20 mouse cellular contexts compared by ENCODE assay signal in genomic region chr11:100541577-100541976, GRCm38 (mm10). TPM values are rescaled to one million over a fixed set of nuclear protein-coding genes. Genes with fewer than 3 reads are reported as not detected.
A peak's percentile ranks its signal among the peaks of the same experiment; 100 is the strongest.
DNase-seq lines count a peak whose midpoint lies in the region; ATAC-seq lines count a peak whose summit lies in the region.
"Had no signal": no experiment of that assay in that cellular context is flagged by ENCODE, and none has a peak within 500 bp of the region (broad histone marks: within the 10 kb centered on the region; RNA-seq: fewer than 3 reads in every experiment).

No protein-coding gene starts in this region.

- peak overlapping the region; percentile 64 for H3K4me3 ChIP-seq in megakaryocyte, embryonic 14.5 days (replicated peaks)
- H3K4me3 ChIP-seq: embryonic facial prominence, embryonic 10.5 days; embryonic facial prominence, embryonic 12.5 days; forebrain, embryonic 13.5 days; forebrain, embryonic 15.5 days had no signal

- no peaks in the 10 kb centered on the region for H3K36me3 ChIP-seq in megakaryocyte, embryonic 14.5 days (replicated peaks; ENCODE audit: low read length)
- H3K36me3 ChIP-seq: embryonic facial prominence, embryonic 10.5 days; embryonic facial prominence, embryonic 12.5 days; forebrain, embryonic 15.5 days had no signal

- H3K27me3 ChIP-seq in megakaryocyte, embryonic 14.5 days (replicated peaks) = peaks cover 5% of the 10 kb centered on the region
- H3K27me3 ChIP-seq: embryonic facial prominence, embryonic 12.5 days; forebrain, embryonic 15.5 days; Patski had no signal

- DNase-seq in adrenal gland, postnatal 14 days = peak; percentile 32
- no peak for DNase-seq in adrenal gland, adult 8-10 months
- peak; percentile 22 for DNase-seq in retina, postnatal 1 day
- no peak for DNase-seq in retina, embryonic 14.5 days (ENCODE audit: low spot score)
- no peak for DNase-seq in kidney, postnatal 36 days
- DNase-seq: adrenal gland, postnatal 10 days; cerebellum, adult 11-12 months; cerebellum, adult 2 months; cerebellum, adult 9-10 months; cerebellum, postnatal 10 days; cerebellum, postnatal 25 days; forebrain, postnatal 0 days had no signal

- ATAC-seq in megakaryocyte, adult 5-6 weeks (ENCODE audit: poor library complexity, severe bottlenecking) = no peak
- ATAC-seq: activated CD4-positive, CD25-positive, alpha-beta regulatory T cell, adult 4 months; forebrain, embryonic 13.5 days; forebrain, embryonic 15.5 days; forebrain, postnatal 0 days; Patski had no signal

- peaks cover 16% of the 10 kb centered on the region for H3K9me3 ChIP-seq in megakaryocyte, embryonic 14.5 days
- H3K9me3 ChIP-seq: embryonic facial prominence, embryonic 10.5 days; embryonic facial prominence, embryonic 12.5 days; forebrain, embryonic 13.5 days; forebrain, embryonic 15.5 days had no signal

- H3K4me1 ChIP-seq in megakaryocyte, embryonic 14.5 days = peaks cover 53% of the 10 kb centered on the region

RNA-seq across cellular contexts. Expression of gene Ttc25, which starts 3.8 kb away (rescaled TPM):
- total RNA-seq in adrenal gland, postnatal 14 days (2021) = 1.3 TPM in 2 replicates
- total RNA-seq in adrenal gland, adult 8-10 months (2022) = 1 to 10 TPM; 4.4 to 6.4 (median 5.4) TPM
- polyA plus RNA-seq in megakaryocyte, embryonic 14.5 days (2012; ENCODE audit: insufficient read depth, low replicate concordance) = 0.29 TPM in 1 of 2 replicates, not detected in the other
- total RNA-seq in megakaryocyte, adult 5-6 weeks (2015) = 0.16 and 0.96 TPM in 2 replicates
- total RNA-seq in megakaryocyte, adult 5-6 weeks (2017) = not detected in 2 replicates

RNA-seq across cellular contexts. Expression of gene Acly, which starts 13.8 kb away (rescaled TPM):
- 805 and 809 TPM in 2 replicates for total RNA-seq in adrenal gland, postnatal 14 days (2021)
- 1,000 to 10,000 TPM; 1,202 to 1,723 (median 1,362) TPM for total RNA-seq in adrenal gland, adult 8-10 months (2022)
- 7.2 and 21.1 TPM in 2 replicates for polyA plus RNA-seq in megakaryocyte, embryonic 14.5 days (2012; ENCODE audit: insufficient read depth, low replicate concordance)
- total RNA-seq in megakaryocyte, adult 5-6 weeks (2015) = 80.6 and 90.8 TPM in 2 replicates
- total RNA-seq in megakaryocyte, adult 5-6 weeks (2017) = 100 and 105 TPM in 2 replicates

RNA-seq across cellular contexts. Expression of gene Cnp, which starts 33.1 kb away (rescaled TPM):
- 35.5 and 38.4 TPM in 2 replicates for total RNA-seq in adrenal gland, postnatal 14 days (2021)
- 10 to 100 TPM; 47.5 to 85.0 (median 71.9) TPM for total RNA-seq in adrenal gland, adult 8-10 months (2022)
- polyA plus RNA-seq in megakaryocyte, embryonic 14.5 days (2012; ENCODE audit: insufficient read depth, low replicate concordance) = 13.3 and 17.1 TPM in 2 replicates
- total RNA-seq in megakaryocyte, adult 5-6 weeks (2015) = 9.5 and 11.3 TPM in 2 replicates
- total RNA-seq in megakaryocyte, adult 5-6 weeks (2017) = 22.2 and 23.9 TPM in 2 replicates

Comparison
In these comparisons a context has a peak if more than half of its experiments do, and no peak if none do; other contexts are left out.
1. DNase-seq: peak in adrenal gland, postnatal 14 days (single experiment) and retina, postnatal 1 day (single experiment); none in adrenal gland, adult 8-10 months (single experiment), retina, embryonic 14.5 days (single experiment) and kidney, postnatal 36 days (0 of 2).